Mouse (Mus musculus) heart, adult 9 months (tissue): ENCODE results near the gene Ints12.

Source experiments
- DNase-seq, 2 experiments: peaks; one replicate each; pipeline ENCODE4 v3.0.0; 2022; ENCODE audit warnings: low spot score in 2 of 2

Gene Ints12

DNA sequence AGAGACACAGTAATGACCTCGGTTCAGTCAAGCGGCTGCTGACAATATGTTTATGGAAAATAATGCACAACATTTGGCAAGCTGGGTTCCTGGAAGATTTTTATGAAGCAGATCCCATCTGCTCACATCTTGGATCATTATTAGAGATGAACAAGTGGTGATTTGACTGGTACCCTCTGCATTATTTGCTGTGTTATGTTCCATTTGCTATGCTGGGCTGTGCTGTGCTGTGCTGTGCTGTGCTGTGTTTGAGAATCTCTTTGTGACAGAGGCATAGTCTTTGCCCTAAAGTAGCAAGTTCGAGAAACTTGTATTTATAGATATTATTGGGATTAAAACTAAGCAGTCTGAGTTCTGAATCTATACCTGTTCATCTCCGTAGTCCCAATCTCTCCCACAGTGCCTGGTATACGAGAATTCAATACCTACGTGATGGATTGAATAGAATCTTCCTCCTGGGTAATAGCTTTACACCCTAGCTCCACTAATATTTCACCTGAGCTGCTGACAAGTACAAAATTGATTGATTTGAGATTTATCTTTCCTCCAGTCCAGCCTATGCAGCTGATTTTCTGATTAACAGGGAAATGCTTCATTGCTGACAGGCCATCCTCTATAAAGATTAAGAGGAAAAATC is 53.0 kb downstream of the Ints12 start:
- no peak for DNase-seq

DNA sequence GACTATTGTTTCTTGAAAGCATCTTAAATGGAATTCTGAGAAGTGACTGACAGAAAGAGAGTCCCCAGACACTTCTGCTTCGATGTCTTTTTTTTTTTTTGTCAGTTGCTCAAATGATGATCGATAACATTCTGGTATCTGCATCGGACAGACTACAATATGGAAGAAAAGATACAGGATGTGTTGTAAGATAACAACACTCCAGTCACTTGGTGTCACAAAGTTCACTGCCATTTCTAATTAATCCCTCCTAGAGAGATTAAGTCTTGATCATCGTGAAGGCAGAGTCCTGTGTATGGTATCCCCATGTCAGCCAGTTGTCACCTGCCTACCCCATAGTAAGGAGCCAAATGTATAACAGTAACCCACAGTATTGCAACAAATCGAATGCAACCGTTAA is 60.0 kb downstream of the Ints12 start:
- no peak for DNase-seq

DNA sequence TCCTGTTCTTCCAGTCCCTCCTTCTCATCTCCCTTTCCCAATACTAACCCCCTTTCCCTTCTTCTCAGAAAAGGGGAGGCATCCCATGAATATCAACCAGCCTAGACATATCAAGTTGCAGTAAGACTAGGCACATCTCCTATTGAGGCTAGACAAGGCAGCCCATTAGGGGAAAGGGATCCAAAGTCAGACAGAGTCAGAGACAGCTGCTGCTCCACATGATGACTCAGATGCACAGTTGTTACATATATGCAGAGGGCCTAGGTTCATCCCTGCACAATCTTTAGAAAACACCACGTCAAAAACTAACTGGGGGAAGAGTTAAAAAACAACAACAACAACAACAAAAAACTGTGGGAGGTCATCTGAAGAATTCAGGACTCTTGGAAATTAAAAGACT is 61.2 kb downstream of the Ints12 start:
- no peak for DNase-seq

DNA sequence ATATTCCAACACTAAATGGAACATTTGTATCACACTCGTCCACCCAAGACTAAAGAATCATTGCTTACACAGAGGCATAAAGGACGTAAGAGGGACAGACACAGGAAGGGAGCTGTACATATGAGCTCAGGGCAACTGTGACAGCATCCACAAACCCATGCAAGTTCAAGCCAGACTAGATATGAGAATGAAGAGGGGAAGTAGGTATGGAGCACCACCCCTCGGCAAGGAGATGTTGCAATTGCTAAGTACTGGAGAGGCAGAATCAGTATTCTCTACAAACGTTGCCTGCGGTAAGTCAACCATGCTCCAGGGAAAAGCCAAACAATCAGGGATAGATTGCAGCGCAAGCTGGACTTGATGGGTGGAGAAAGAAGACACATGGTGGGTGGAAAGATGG is 62.0 kb downstream of the Ints12 start:
- DNase-seq = no peak

DNA sequence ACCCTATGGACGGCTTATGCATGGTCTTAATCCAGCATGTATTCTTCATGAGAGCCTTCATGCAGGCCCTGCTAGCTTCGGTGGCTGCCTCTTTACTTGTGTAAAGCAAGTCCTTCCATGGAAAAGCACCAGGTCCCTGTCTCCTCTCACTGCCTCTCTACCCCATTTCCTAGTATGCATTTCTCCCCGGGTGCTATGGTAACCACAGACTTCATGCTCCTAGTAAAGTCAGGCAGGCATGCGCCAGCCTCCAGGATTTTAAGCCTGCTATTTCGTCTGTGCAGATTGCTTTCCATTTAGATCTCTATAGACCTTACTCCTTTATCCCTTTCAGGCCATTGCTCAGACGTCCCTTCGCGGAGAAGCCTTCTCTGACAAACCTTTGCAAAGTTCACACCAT is 63.0 kb downstream of the Ints12 start:
- DNase-seq = no peak

DNA sequence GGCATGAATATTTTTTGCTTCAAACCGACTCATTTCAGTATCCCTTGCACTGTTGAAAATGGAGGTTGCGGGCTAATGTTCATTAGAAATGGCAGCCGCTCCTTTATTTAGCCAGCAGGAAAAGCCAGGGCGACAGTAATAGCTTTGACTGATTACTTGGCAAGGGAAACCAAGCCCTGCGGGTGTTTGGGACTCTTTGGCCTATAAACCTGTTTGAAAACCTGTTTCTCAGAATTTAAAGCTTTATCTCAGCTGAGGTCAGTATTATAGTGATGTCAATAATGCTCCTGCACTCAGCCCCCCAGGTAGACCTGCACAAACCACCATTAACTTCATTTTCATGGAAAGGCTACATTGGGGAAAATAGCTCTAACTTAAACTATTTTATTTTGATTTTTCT is 66.6 kb downstream of the Ints12 start:
- no peak for DNase-seq
